Mouse (Mus musculus) heart, postnatal 10 days (tissue): ENCODE data around the gene Pou4f2. TPM values are rescaled to one million over a fixed set of nuclear protein-coding genes. Genes with fewer than 3 reads are reported as not detected.

Experiments
- DNase-seq, 2 experiments: peaks; one replicate each; pipeline ENCODE4 v3.0.0; 2021
- intact Hi-C: fragments of 180-260 bp; cut with DNase I; formaldehyde crosslinking; loops from one replicate; pipeline ENCODE4 v1.15.1; 2025
- total RNA-seq, 2 experiments: library from RNA; stranded (reverse); gene quantifications; 2 replicates each; pipeline ENCODE4 v1.2.3; 2021

The Pou4f2 gene
- total RNA-seq, 2 experiments from 2014 or later: not detected

GRCm38 (mm10) chr8:78423937-78424336 is 12.5 kb downstream of the Pou4f2 start:
- intact Hi-C loops: no loop called here
- no peak for DNase-seq

GRCm38 (mm10) chr8:78420101-78420503 is 16.3 kb downstream of the Pou4f2 start:
- intact Hi-C loops: no loop called here
- peak; percentile 11 to 13 for DNase-seq

- intact Hi-C loops: no loop called here
- no peak for DNase-seq
Observed at GRCm38 (mm10) chr8:78419272-78419671, 17.2 kb downstream of the Pou4f2 start.

GRCm38 (mm10) chr8:78390756-78391155 is 45.7 kb downstream of the Pou4f2 start:
- intact Hi-C loops: no loop called here
- DNase-seq: no peak

Other genes starting within 250 kb of the Pou4f2 start
- not detected for gene Ttc29, start 223.3 kb downstream of the Pou4f2 start, total RNA-seq
- 10 to 100 TPM; 32.5 to 35.8 TPM for gene Rbmxl1, start 72.3 kb upstream of the Pou4f2 start, total RNA-seq
- 10 to 100 TPM; 10.7 to 11.7 TPM for gene Slc10a7, start 72.7 kb upstream of the Pou4f2 start, total RNA-seq